9 mouse cellular contexts compared by ENCODE assay signal in the genomic region with DNA sequence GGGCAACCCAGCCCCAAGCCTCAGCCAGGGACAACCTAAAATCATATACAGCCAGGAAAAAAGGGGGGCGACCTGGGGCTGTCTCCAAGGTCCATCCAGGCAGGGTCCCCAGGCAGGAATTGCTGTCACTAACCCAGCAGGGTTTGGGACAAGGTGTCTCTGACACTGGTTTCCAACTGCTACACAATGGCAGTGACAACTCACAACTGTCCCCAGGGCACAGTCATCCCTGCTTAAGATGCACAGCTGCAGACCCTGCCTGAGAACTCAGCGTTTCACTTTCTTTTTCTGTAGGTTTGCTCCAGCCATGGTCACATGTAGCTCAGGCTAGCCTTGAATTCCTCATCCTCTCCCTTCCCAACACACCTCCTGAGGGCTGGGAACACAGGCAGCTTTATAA. TPM values are rescaled to one million over a fixed set of nuclear protein-coding genes. Genes with fewer than 3 reads are reported as not detected.
DNase-seq lines count a peak whose midpoint lies in the region; ATAC-seq and TF ChIP-seq lines count a peak whose summit lies in the region.
"Had no signal": no experiment of that assay in that cellular context is flagged by ENCODE, and none has a peak within 500 bp of the region (broad histone marks: within the 10 kb centered on the region; RNA-seq: fewer than 3 reads in every experiment).

No protein-coding gene starts in this region.

- H3K9ac ChIP-seq in intestine, embryonic 15.5 days, result no peak overlapping the region
- H3K9ac ChIP-seq in intestine, embryonic 16.5 days (ENCODE audit: low read depth, low read length), result no peak overlapping the region
- H3K9ac ChIP-seq in hindbrain, embryonic 13.5 days, result no peak overlapping the region
- no peak overlapping the region for H3K9ac ChIP-seq in liver, embryonic 15.5 days
- no peak overlapping the region for H3K9ac ChIP-seq in stomach, postnatal 0 days (ENCODE audit: low read length)

- H3K4me3 ChIP-seq in intestine, embryonic 15.5 days (replicated peaks), result peak overlapping the region; percentile 74; the same call in 1 of the 2 replicates
- no peak overlapping the region for H3K4me3 ChIP-seq in intestine, embryonic 16.5 days (ENCODE audit: low read length)
- H3K4me3 ChIP-seq in E14TG2a.4 (replicated peaks; ENCODE audit: low read length), result peak overlapping the region; percentile 86
- peak overlapping the region; percentile 73 for H3K4me3 ChIP-seq in hindbrain, embryonic 13.5 days
- peak overlapping the region; percentile 79; the same call in 1 of the 2 replicates for H3K4me3 ChIP-seq in liver, embryonic 15.5 days (replicated peaks)
- H3K4me3 ChIP-seq in stomach, postnatal 0 days (ENCODE audit: low read depth, low read length), result peak overlapping the region; percentile 75; the same call in 1 of the 2 replicates

- peaks cover 57% of the 10 kb centered on the region for H3K4me1 ChIP-seq in intestine, embryonic 15.5 days (replicated peaks)
- peaks cover 51% of the 10 kb centered on the region for H3K4me1 ChIP-seq in intestine, embryonic 16.5 days (ENCODE audit: control insufficient read depth, insufficient read depth, low read length)
- peaks cover 82% of the 10 kb centered on the region for H3K4me1 ChIP-seq in E14TG2a.4 (replicated peaks; ENCODE audit: low read depth, low read length)
- peaks cover 69% of the 10 kb centered on the region for H3K4me1 ChIP-seq in hindbrain, embryonic 13.5 days (replicated peaks)
- H3K4me1 ChIP-seq in liver, embryonic 15.5 days (replicated peaks), result peaks cover 80% of the 10 kb centered on the region
- peaks cover 6% of the 10 kb centered on the region; the same call in 1 of the 2 replicates for H3K4me1 ChIP-seq in stomach, postnatal 0 days (replicated peaks; ENCODE audit: control insufficient read depth, insufficient read depth)

- WGBS in intestine, embryonic 15.5 days, result 38% methylated on average over 2 of the region's 2 CpGs
- WGBS in intestine, embryonic 16.5 days, result 48% methylated on average over 2 of the region's 2 CpGs
- 34% methylated on average over 2 of the region's 2 CpGs for WGBS in hindbrain, embryonic 13.5 days
- WGBS in liver, embryonic 15.5 days (ENCODE audit: insufficient replicate concordance), result 30% methylated on average over 2 of the region's 2 CpGs
- 37% methylated on average over 2 of the region's 2 CpGs for WGBS in stomach, postnatal 0 days

- ATAC-seq in intestine, embryonic 15.5 days, result no peak
- ATAC-seq in intestine, embryonic 16.5 days, result no peak
- no peak for ATAC-seq in hindbrain, embryonic 13.5 days (ENCODE audit: low FRiP score)
- no peak for ATAC-seq in liver, embryonic 15.5 days (ENCODE audit: insufficient read depth)
- no peak for ATAC-seq in stomach, postnatal 0 days (ENCODE audit: low FRiP score, low TSS enrichment)
- ATAC-seq: Patski had no signal

- 0 out of 2 replicates have a peak overlapping the region, but pooled peaks have one; percentile 91 for H3K27ac ChIP-seq in intestine, embryonic 15.5 days
- no peak overlapping the region for H3K27ac ChIP-seq in intestine, embryonic 16.5 days (ENCODE audit: low read length)
- 0 out of 2 replicates have a peak overlapping the region, but pooled peaks have one; percentile 25 for H3K27ac ChIP-seq in hindbrain, embryonic 13.5 days
- H3K27ac ChIP-seq in liver, embryonic 15.5 days (replicated peaks), result no peak overlapping the region
- H3K27ac ChIP-seq in stomach, postnatal 0 days (replicated peaks), result peak overlapping the region; percentile 94

- H3K9me3 ChIP-seq in intestine, embryonic 15.5 days, result no peaks in the 10 kb centered on the region
- no peaks in the 10 kb centered on the region for H3K9me3 ChIP-seq in intestine, embryonic 16.5 days (ENCODE audit: control insufficient read depth, low read length)
- H3K9me3 ChIP-seq in E14TG2a.4 (ENCODE audit: low read length), result no peaks in the 10 kb centered on the region
- no peaks in the 10 kb centered on the region for H3K9me3 ChIP-seq in hindbrain, embryonic 13.5 days
- no peaks in the 10 kb centered on the region for H3K9me3 ChIP-seq in liver, embryonic 15.5 days (replicated peaks)
- no peaks in the 10 kb centered on the region for H3K9me3 ChIP-seq in stomach, postnatal 0 days (ENCODE audit: control insufficient read depth, low read length)

- TF ChIP-seq CTCF in E14TG2a.4 (conservative IDR thresholded peaks at IDR 0.05; ENCODE audit: low read length), result no peak
- TF ChIP-seq CTCF in stomach, postnatal 0 days (IDR thresholded peaks at IDR 0.05; ENCODE audit: low read depth), result no peak

- H3K27me3 ChIP-seq in intestine, embryonic 15.5 days (replicated peaks), result no peaks in the 10 kb centered on the region
- H3K27me3 ChIP-seq in intestine, embryonic 16.5 days (replicated peaks; ENCODE audit: control insufficient read depth, insufficient read depth, low read length), result peaks cover 10% of the 10 kb centered on the region; the same call in 1 of the 2 replicates
- peaks cover 52% of the 10 kb centered on the region for H3K27me3 ChIP-seq in E14TG2a.4 (ENCODE audit: insufficient read depth, low read length)
- H3K27me3 ChIP-seq in hindbrain, embryonic 13.5 days, result peaks cover 53% of the 10 kb centered on the region
- peaks cover 87% of the 10 kb centered on the region for H3K27me3 ChIP-seq in liver, embryonic 15.5 days
- H3K27me3 ChIP-seq in stomach, postnatal 0 days (ENCODE audit: control insufficient read depth, insufficient read depth, low read length), result no peaks in the 10 kb centered on the region
- H3K27me3 ChIP-seq: Patski had no signal

- H3K36me3 ChIP-seq in intestine, embryonic 15.5 days, result no peaks in the 10 kb centered on the region
- H3K36me3 ChIP-seq in intestine, embryonic 16.5 days (ENCODE audit: control insufficient read depth, insufficient read depth, low read length), result no peaks in the 10 kb centered on the region
- no peaks in the 10 kb centered on the region for H3K36me3 ChIP-seq in E14TG2a.4 (ENCODE audit: insufficient read depth, low read length)
- H3K36me3 ChIP-seq in hindbrain, embryonic 13.5 days, result no peaks in the 10 kb centered on the region
- no peaks in the 10 kb centered on the region for H3K36me3 ChIP-seq in liver, embryonic 15.5 days (replicated peaks)
- no peaks in the 10 kb centered on the region for H3K36me3 ChIP-seq in stomach, postnatal 0 days (ENCODE audit: control insufficient read depth, insufficient read depth, low read length)

- DNase-seq in cerebellum, postnatal 25 days, result peak; percentile 18 to 28
- DNase-seq in stomach, postnatal 0 days (ENCODE audit: low spot score), result peak; percentile 12
- no peak for DNase-seq in embryo, embryonic 10 days (ENCODE audit: low spot score)

- H3K4me2 ChIP-seq in intestine, embryonic 15.5 days (replicated peaks), result peak overlapping the region; percentile 95
- H3K4me2 ChIP-seq in intestine, embryonic 16.5 days (ENCODE audit: low read depth, low read length), result no peak overlapping the region
- peak overlapping the region; percentile 83 for H3K4me2 ChIP-seq in hindbrain, embryonic 13.5 days
- H3K4me2 ChIP-seq in liver, embryonic 15.5 days, result peak overlapping the region; percentile 97
- H3K4me2 ChIP-seq in stomach, postnatal 0 days (replicated peaks; ENCODE audit: low read depth), result no peak overlapping the region

- TF ChIP-seq EP300 in stomach, postnatal 0 days (optimal IDR thresholded peaks at IDR 0.05), result no peak

RNA-seq across cellular contexts. Expression of a gene that starts 26.3 kb away (rescaled TPM):
- polyA plus RNA-seq in intestine, embryonic 15.5 days (2015; fragmentation: Nextera tagmentation; extraction: Ambion mirVana), result 52.8 and 56.0 TPM in 2 replicates
- polyA plus RNA-seq in intestine, embryonic 16.5 days (2015; fragmentation: Nextera tagmentation; extraction: Ambion mirVana), result 49.8 and 55.8 TPM in 2 replicates
- 21.3 and 22.4 TPM in 2 replicates for polyA plus RNA-seq in hindbrain, embryonic 13.5 days (2015; fragmentation: Nextera tagmentation; extraction: Ambion mirVana)
- 9.5 and 11.5 TPM in 2 replicates for polyA plus RNA-seq in liver, embryonic 15.5 days (2015; fragmentation: Nextera tagmentation; extraction: Ambion mirVana)
- polyA plus RNA-seq in stomach, postnatal 0 days (2015; fragmentation: Nextera tagmentation; extraction: Ambion mirVana), result 40.4 and 42.4 TPM in 2 replicates

RNA-seq across cellular contexts. Expression of a gene that starts 36.2 kb away (rescaled TPM):
- polyA plus RNA-seq in intestine, embryonic 15.5 days (2015; fragmentation: Nextera tagmentation; extraction: Ambion mirVana), result 235 and 288 TPM in 2 replicates
- polyA plus RNA-seq in intestine, embryonic 16.5 days (2015; fragmentation: Nextera tagmentation; extraction: Ambion mirVana), result 426 and 504 TPM in 2 replicates
- 1.8 TPM in 2 replicates for polyA plus RNA-seq in hindbrain, embryonic 13.5 days (2015; fragmentation: Nextera tagmentation; extraction: Ambion mirVana)
- polyA plus RNA-seq in liver, embryonic 15.5 days (2015; fragmentation: Nextera tagmentation; extraction: Ambion mirVana), result 1.9 and 2.3 TPM in 2 replicates
- 205 and 239 TPM in 2 replicates for polyA plus RNA-seq in stomach, postnatal 0 days (2015; fragmentation: Nextera tagmentation; extraction: Ambion mirVana)

RNA-seq across cellular contexts. Expression of a gene that starts 40.3 kb away (rescaled TPM):
- polyA plus RNA-seq in intestine, embryonic 15.5 days (2015; fragmentation: Nextera tagmentation; extraction: Ambion mirVana), result 1.4 TPM in 1 of 2 replicates, not detected in the other
- 0.55 and 1.8 TPM in 2 replicates for polyA plus RNA-seq in intestine, embryonic 16.5 days (2015; fragmentation: Nextera tagmentation; extraction: Ambion mirVana)
- 2.0 and 2.3 TPM in 2 replicates for polyA plus RNA-seq in hindbrain, embryonic 13.5 days (2015; fragmentation: Nextera tagmentation; extraction: Ambion mirVana)
- polyA plus RNA-seq in liver, embryonic 15.5 days (2015; fragmentation: Nextera tagmentation; extraction: Ambion mirVana), result 0.56 TPM in 1 of 2 replicates, not detected in the other
- polyA plus RNA-seq in stomach, postnatal 0 days (2015; fragmentation: Nextera tagmentation; extraction: Ambion mirVana), result 0.29 and 0.36 TPM in 2 replicates

RNA-seq across cellular contexts. Expression of a gene that starts 44.8 kb away (rescaled TPM):
- 2.8 and 3.6 TPM in 2 replicates for polyA plus RNA-seq in intestine, embryonic 15.5 days (2015; fragmentation: Nextera tagmentation; extraction: Ambion mirVana)
- polyA plus RNA-seq in intestine, embryonic 16.5 days (2015; fragmentation: Nextera tagmentation; extraction: Ambion mirVana), result 2.9 and 3.7 TPM in 2 replicates
- 6.5 and 8.1 TPM in 2 replicates for polyA plus RNA-seq in hindbrain, embryonic 13.5 days (2015; fragmentation: Nextera tagmentation; extraction: Ambion mirVana)
- polyA plus RNA-seq in liver, embryonic 15.5 days (2015; fragmentation: Nextera tagmentation; extraction: Ambion mirVana), result 0.75 and 0.88 TPM in 2 replicates
- polyA plus RNA-seq in stomach, postnatal 0 days (2015; fragmentation: Nextera tagmentation; extraction: Ambion mirVana), result 1.1 and 1.4 TPM in 2 replicates

RNA-seq across cellular contexts. Expression of a gene that starts 44.9 kb away (rescaled TPM):
- polyA plus RNA-seq in intestine, embryonic 15.5 days (2015; fragmentation: Nextera tagmentation; extraction: Ambion mirVana), result 89.2 and 100 TPM in 2 replicates
- 102 and 109 TPM in 2 replicates for polyA plus RNA-seq in intestine, embryonic 16.5 days (2015; fragmentation: Nextera tagmentation; extraction: Ambion mirVana)
- polyA plus RNA-seq in hindbrain, embryonic 13.5 days (2015; fragmentation: Nextera tagmentation; extraction: Ambion mirVana), result 72.1 and 74.8 TPM in 2 replicates
- polyA plus RNA-seq in liver, embryonic 15.5 days (2015; fragmentation: Nextera tagmentation; extraction: Ambion mirVana), result 50.9 and 56.2 TPM in 2 replicates
- 59.4 and 63.0 TPM in 2 replicates for polyA plus RNA-seq in stomach, postnatal 0 days (2015; fragmentation: Nextera tagmentation; extraction: Ambion mirVana)

Comparison
In these comparisons a context has a peak if more than half of its experiments do, and no peak if none do; other contexts are left out.
1. H3K27ac ChIP-seq: peak in intestine, embryonic 15.5 days (single experiment), hindbrain, embryonic 13.5 days (single experiment) and stomach, postnatal 0 days (single experiment); none in intestine, embryonic 16.5 days (single experiment) and liver, embryonic 15.5 days (single experiment).
2. H3K4me2 ChIP-seq: peak in intestine, embryonic 15.5 days (single experiment), hindbrain, embryonic 13.5 days (single experiment) and liver, embryonic 15.5 days (single experiment); none in intestine, embryonic 16.5 days (single experiment) and stomach, postnatal 0 days (single experiment).
3. RNA of a gene that starts 36.2 kb away (polyA plus RNA-seq): 426 to 504 TPM in intestine, embryonic 16.5 days, 235 to 288 TPM in intestine, embryonic 15.5 days and 205 to 239 TPM in stomach, postnatal 0 days; 1.9 to 2.3 TPM in liver, embryonic 15.5 days and 1.8 TPM in hindbrain, embryonic 13.5 days; every median in the first group is over 10 times any median in the second.